Mouse (Mus musculus) forebrain, embryonic 10.5 days (tissue): ENCODE data around the gene Plekha6. TPM values are rescaled to one million over a fixed set of nuclear protein-coding genes. Genes with fewer than 3 reads are reported as not detected.
A peak's percentile ranks its signal among the peaks of the same experiment; 100 is the strongest.

Experiments used
- DNase-seq: peaks from one replicate; pipeline ENCODE4 v3.0.0-alpha.2; 2017; ENCODE audit warnings: low spot score; ENCODE audit errors: extremely low spot score
- H3K27ac ChIP-seq: fragments of 300-500 bp; sonication (generic); 2 replicates; pipeline ENCODE4 v1.5.1; 2016; ENCODE audit warnings: mild to moderate bottlenecking
- H3K27me3 ChIP-seq: fragments of 300-500 bp; sonication (generic); 2 replicates; pipeline ENCODE4 v1.6.1; 2016; ENCODE audit warnings: mild to moderate bottlenecking; ENCODE audit not compliant: poor library complexity, severe bottlenecking
- H3K36me3 ChIP-seq: fragments of 300-500 bp; sonication (generic); replicated peaks from 2 replicates; pipeline ENCODE4 v1.6.1; 2016; ENCODE audit warnings: mild to moderate bottlenecking, moderate library complexity
- H3K4me1 ChIP-seq: fragments of 300-500 bp; sonication (generic); 2 replicates; pipeline ENCODE4 v1.6.1; 2016
- H3K4me3 ChIP-seq: fragments of 300-500 bp; sonication (generic); 2 replicates; pipeline ENCODE4 v1.5.1; 2016; ENCODE audit warnings: mild to moderate bottlenecking, moderate library complexity
- H3K9me3 ChIP-seq: fragments of 300-500 bp; sonication (generic); 2 replicates; pipeline ENCODE4 v1.6.1; 2016; ENCODE audit warnings: mild to moderate bottlenecking, moderate library complexity
- WGBS: fragments of 180-500 bp; shearing (Covaris S2); methylation state at CpG from one replicate; pipeline ENCODE4 v1.1.7; 2016; 5-methylcytosine and 5-hydroxymethylcytosine counted together
- polyA plus RNA-seq: library from polyadenylated mRNA; unstranded; fragments of >200 nt; fragmentation: Nextera tagmentation; extraction: Ambion mirVana; gene quantifications from 2 replicates; pipeline ENCODE4 v1.2.1, GENCODE M21; 2016

The Plekha6 gene
- polyA plus RNA-seq, 1 experiment from 2014 or later = 9.9 TPM

DNA sequence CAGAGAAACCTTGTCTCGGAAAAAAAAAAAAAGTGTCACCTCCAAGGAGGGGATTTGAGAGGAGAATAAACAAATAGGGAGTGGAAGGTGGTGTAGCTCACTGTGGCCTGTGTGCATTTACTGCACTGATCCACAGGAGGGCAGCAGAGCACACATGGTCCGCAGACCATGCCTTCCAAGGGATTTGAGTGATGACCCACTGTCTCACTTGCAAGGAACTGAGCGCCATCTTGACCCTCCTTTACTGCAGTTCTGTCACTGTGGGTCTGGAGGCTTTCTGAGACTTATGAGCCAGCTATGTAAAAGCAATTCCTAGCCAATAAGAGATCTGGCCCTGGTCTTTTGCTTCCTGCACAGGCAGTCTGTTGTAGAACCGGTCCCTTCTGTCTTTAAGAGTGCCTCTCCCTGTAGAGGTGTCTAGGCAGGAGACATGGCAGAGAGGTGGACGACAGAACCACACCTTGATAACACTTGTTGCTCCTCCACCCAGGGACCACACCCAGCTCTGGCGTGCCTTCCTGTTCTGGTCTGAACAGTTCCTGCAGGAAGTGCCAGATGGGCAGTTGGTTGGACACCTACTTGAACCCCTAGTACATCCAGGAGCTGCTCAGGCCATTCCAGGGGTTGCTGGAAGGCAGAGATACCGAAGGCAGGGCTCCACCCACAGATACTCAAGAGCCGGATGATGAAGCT, 13.6 kb downstream of the Plekha6 start:
- 55% methylated on average over 8 of the region's 8 CpGs for WGBS
- Histone ChIP-seq H3K27ac (peak overlapping the region; percentile 67; the same call in 1 of the 2 replicates), H3K4me1 (peaks cover 34% of the 10 kb centered on the region), H3K36me3 (no peaks in the 10 kb centered on the region), H3K27me3 (peaks cover 52% of the 10 kb centered on the region), H3K9me3 (no peaks in the 10 kb centered on the region), H3K4me3 (no peak overlapping the region)
- DNase-seq = peak; percentile 72

DNA sequence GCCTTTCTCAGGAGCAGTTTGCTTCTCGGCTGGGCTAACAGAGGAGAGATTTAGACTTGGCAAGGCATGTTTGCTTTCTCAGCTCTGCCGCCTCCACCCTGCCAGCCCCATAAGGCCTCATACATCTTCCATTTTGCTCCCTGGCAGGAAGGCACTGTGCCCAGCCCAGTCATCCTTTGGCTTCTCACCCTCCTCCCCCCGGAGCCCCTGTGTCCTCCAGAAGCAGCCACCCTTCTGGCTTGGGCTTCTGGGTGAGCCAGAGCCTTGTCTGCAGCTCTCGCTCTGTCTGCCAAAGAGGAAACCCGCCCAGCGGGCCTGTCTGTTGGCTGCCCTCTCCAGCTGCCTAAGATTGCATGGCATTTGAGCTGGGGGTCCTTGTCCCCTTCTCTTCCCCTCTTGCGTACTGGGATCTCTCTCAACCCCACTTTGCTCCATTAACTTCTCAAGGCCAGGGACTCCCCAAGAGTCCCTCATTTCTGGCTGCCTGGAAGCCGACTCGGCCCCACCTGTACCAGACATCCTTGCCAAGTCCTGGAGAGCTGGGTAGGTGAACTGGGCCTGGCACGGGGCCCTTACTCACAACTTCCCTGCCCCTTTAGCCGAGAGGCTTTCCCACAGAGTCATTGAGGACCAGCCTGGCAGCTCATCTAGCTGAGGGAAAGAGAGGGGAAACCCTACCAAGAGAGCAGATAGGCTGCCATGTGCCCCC, 14.9 kb downstream of the Plekha6 start:
- no peak for DNase-seq
- peak overlapping the region; percentile 67 for H3K27ac ChIP-seq
- no peak overlapping the region for H3K4me3 ChIP-seq
- H3K4me1 ChIP-seq = peaks cover 47% of the 10 kb centered on the region
- H3K27me3 ChIP-seq = peaks cover 63% of the 10 kb centered on the region
- 85% methylated on average over 11 of the region's 11 CpGs for WGBS
- no peaks in the 10 kb centered on the region for H3K36me3 ChIP-seq
- H3K9me3 ChIP-seq = no peaks in the 10 kb centered on the region

DNA sequence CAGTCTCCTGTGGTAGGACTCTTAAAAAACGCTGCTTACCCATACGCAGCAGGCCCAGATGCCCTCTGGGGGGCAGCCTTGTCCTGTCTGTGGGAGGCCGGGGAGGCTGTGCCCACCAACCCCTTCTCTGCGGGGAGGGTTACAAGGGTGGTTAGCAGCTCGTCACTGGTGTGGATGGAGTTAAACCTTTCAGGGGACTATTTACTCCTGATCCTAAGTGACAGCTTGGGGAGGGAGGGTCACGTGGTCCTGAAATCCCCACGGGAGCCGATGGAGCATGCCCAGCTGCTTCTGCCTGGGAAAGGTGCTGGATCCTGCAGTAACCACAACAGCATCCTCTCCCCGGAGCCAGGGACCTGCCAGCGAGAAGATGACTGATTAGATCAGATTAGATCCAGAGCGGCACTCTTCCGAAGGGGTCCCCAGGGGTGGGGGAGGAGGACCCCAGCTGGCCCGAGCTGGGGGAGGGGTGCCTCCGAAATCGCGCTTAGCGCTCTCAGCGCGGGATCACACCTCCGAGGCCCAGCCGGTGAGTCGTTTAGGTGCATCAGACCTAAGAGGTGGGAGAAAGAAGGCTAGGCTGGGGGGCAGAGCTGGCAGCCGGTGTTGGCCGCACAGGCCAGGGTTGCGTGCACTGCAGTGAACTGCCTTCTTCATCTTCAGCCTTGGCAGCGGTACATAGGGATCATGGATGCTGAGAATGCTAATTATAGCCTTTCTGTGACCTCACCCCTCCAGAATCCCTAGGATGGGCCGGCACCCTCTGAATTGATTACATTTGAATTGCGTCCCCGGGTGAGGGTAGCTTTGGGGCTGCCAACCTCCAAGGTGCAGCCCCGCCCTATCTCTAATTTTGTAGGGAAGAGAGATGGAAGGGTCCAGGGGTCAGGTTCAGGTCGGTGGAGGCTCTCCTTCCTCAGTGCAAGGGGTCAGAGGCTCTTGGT, 17.3 kb downstream of the Plekha6 start:
- under 1% methylated on average over 31 of the region's 31 CpGs for WGBS
- Histone ChIP-seq H3K27me3 (peaks cover 65% of the 10 kb centered on the region), H3K4me3 (peak overlapping the region; percentile 70), H3K36me3 (peaks cover 5% of the 10 kb centered on the region; the same call in 1 of the 2 replicates), H3K27ac (peak overlapping the region; percentile 96), H3K4me1 (peaks cover 65% of the 10 kb centered on the region), H3K9me3 (no peaks in the 10 kb centered on the region)
- peak; percentile 87 for DNase-seq

DNA sequence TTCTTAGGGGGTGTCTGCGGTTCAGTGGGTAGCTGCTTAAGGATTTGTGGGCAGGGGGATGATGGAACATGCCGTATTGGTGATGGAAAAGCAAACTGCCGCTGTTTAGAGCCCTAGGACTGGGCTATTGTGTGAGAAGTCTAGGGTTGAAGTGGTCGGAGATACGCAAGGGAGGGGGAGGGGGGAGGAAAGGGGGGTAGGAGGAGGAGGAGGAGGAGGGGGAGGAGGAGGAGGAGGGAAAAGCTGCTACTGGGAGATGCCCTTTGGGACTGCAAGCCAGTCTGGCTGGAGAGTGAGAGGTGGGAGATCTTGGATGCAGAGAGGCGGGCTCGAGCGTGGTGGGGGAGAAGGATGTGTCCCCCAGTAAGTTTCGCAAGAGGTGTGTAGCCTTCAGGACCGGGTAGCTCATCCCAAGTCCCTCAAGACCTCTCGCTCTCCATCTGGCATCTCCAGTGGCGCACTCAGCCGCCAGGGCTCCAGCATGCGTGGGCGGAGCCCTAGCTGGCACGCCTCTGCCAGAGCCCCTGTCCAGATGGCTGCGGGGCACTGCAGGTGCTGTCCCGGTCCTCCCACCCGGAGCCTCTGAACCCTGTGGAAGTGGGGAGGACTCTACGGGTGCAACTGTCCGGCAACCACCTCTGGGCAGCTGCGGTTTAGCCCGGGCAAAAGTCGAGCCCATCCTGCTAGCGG, 18.2 kb downstream of the Plekha6 start:
- under 1% methylated on average over 25 of the region's 25 CpGs for WGBS
- Histone ChIP-seq H3K36me3 (peaks cover 5% of the 10 kb centered on the region; the same call in 1 of the 2 replicates), H3K4me1 (peaks cover 72% of the 10 kb centered on the region), H3K9me3 (no peaks in the 10 kb centered on the region), H3K27me3 (peaks cover 60% of the 10 kb centered on the region), H3K4me3 (peak overlapping the region; percentile 70), H3K27ac (peak overlapping the region; percentile 96)
- DNase-seq = peak; percentile 72

DNA sequence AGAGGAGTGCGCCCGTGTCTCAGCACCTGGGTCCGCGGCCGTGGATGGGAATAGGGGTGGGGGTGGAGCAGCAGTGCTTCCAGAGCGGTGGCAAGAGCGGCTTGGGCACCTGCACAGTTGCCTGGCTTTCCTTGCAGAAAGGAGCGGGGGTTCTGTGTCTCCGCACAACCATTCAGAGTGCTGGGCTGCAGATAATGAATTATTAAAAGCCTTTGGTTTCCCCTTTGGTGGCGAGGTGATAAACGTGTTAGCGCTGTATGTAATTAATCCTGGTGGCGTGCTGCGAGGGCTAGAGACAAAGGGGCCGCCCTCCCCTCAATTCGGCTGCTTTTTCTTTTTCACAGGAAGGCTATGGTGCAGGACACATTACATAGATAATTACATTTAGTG, 18.7 kb downstream of the Plekha6 start:
- peak overlapping the region; percentile 96 for H3K27ac ChIP-seq
- H3K9me3 ChIP-seq = no peaks in the 10 kb centered on the region
- peaks cover 58% of the 10 kb centered on the region for H3K27me3 ChIP-seq
- peak; percentile 75 for DNase-seq
- WGBS = under 1% methylated on average over 16 of the region's 16 CpGs
- peaks cover 75% of the 10 kb centered on the region for H3K4me1 ChIP-seq
- peaks cover 5% of the 10 kb centered on the region; the same call in 1 of the 2 replicates for H3K36me3 ChIP-seq
- H3K4me3 ChIP-seq = peak overlapping the region; percentile 70

DNA sequence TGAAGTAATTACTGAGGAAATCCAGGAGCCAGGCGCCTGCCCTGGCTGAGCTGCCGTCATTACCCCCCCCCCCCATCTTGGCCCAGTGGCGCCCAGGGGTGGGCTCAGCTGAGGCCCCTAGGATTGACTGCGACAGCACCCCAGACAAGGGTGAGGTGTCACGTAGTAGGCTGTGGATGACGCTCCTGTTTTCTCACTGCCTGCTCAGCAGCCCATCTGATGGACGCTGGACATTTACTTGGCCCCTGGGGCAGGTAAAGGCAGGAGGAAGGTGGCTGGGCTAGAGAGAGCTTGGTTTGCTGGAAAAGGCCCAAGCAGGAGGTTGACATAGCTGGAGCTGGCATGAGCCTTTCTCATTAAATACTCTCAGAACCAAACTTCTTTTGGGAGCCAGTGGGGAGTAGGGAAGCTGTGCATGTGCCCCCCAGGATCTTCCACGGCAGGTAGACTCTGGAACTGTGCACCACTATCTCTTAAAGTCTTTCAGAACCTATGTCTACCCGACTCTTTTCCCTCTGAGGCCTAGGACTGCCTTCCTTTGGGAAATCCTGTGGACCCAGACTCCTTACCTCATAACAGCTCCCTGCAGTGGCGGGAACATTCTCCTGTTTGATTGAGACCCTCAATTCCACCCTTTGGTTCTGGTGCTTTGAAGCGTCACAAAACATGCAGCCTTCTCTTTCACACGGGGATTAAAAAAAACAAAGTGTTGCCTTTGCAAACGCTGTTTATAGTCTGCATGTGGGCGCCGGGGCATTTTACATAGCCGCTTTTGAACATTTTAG, 19.3 kb downstream of the Plekha6 start:
- 7% methylated on average over 16 of the region's 16 CpGs for WGBS

DNA sequence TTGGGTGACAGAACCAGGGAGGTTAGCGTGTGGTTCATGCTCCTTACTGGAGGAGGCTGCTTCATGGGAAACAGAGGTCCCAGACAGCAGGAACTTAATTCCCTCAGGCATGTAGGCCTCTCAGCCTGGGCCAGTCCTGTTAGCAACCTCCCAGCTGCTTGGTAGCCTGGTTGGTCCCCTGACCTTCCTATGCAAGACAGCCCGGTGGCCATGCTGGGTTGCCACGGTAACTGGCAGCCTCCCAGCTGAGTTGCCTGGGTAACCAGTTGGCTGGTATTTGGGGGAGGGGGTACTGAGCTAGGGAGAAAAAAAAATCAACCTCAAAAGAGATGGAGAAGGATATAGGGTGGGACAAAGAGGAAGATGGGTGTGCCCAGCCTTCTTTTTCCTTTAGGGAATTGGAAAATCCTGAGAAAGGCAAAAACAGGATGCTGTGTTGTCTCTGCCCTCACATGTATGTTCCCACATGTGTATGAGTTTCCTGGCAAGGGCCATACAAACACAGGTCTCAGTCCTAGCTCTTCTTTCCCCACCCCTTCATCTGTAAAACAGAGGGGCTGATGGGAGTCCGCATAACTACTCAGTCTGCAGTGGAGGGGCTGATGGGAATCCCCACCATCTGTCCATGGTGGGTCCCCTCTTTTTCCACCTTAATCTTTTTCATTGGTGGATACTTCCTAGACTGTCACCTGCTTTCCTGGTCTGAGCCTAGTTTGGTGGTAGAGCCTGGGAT, 24.1 kb downstream of the Plekha6 start:
- WGBS = 9% methylated on average over 4 of the region's 4 CpGs
- Histone ChIP-seq H3K4me3 (peak overlapping the region; percentile 29), H3K4me1 (peaks cover 83% of the 10 kb centered on the region), H3K27me3 (peaks cover 23% of the 10 kb centered on the region), H3K36me3 (peaks cover 28% of the 10 kb centered on the region), H3K27ac (peak overlapping the region; percentile 88), H3K9me3 (peaks cover 8% of the 10 kb centered on the region; the same call in 1 of the 2 replicates)
- DNase-seq = peak; percentile 94

More for the DNA sequence above, 19.3 kb downstream of the Plekha6 start:
- Histone ChIP-seq H3K27ac (peak overlapping the region; percentile 96), H3K4me1 (peaks cover 78% of the 10 kb centered on the region), H3K36me3 (peaks cover 5% of the 10 kb centered on the region; the same call in 1 of the 2 replicates), H3K9me3 (no peaks in the 10 kb centered on the region), H3K27me3 (peaks cover 52% of the 10 kb centered on the region), H3K4me3 (peak overlapping the region; percentile 70)
- peak; percentile 78 for DNase-seq

DNA sequence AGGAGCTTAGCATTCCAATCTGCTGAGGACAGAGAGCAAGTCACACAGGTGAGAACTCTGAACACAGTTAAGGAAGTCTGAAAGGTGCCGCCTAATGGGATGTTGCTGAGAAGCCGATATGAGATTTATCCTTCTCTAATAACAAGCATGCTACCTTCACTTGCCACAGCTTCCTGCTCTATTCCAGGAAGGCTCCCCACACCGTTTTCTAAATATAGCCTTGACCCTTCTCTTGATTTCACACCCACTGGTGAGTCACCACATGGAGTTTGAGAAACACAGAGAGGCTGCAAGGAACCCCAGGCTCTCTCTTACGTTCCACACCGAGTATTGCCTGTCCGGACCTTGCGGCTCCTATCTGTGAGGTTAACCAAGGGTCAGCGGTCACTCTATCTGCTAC, 24.7 kb downstream of the Plekha6 start:
- H3K4me3 ChIP-seq = peak overlapping the region; percentile 29; the same call in 1 of the 2 replicates
- no peak for DNase-seq
- peak overlapping the region; percentile 88 for H3K27ac ChIP-seq
- H3K27me3 ChIP-seq = peaks cover 23% of the 10 kb centered on the region
- peaks cover 8% of the 10 kb centered on the region; the same call in 1 of the 2 replicates for H3K9me3 ChIP-seq
- WGBS = 85% methylated on average over 8 of the region's 8 CpGs
- H3K4me1 ChIP-seq = peaks cover 83% of the 10 kb centered on the region
- H3K36me3 ChIP-seq = peaks cover 31% of the 10 kb centered on the region

DNA sequence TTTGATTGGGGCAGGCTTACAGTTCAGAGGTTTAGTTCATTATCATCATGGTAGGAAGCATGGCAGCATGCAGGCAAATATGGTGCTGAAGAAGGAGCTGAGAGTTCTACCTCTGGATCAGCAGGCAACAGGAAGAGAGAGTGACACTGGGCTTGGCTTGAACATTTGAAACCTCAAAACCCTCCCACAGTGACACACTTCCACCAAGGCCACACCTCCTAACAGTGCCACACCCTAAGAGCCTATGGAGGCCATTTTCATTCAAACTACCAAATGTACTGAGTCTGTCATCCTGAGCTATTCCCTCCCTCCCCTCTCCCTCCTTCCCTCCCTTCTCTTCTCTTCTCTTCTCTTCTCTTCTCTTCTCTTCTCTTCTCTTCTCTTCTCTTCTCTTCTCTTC, 25.5 kb downstream of the Plekha6 start:
- Histone ChIP-seq H3K4me3 (no peak overlapping the region), H3K4me1 (peaks cover 83% of the 10 kb centered on the region), H3K27me3 (peaks cover 29% of the 10 kb centered on the region), H3K27ac (peak overlapping the region; percentile 88), H3K9me3 (peaks cover 8% of the 10 kb centered on the region; the same call in 1 of the 2 replicates), H3K36me3 (peaks cover 31% of the 10 kb centered on the region)
- DNase-seq = no peak

DNA sequence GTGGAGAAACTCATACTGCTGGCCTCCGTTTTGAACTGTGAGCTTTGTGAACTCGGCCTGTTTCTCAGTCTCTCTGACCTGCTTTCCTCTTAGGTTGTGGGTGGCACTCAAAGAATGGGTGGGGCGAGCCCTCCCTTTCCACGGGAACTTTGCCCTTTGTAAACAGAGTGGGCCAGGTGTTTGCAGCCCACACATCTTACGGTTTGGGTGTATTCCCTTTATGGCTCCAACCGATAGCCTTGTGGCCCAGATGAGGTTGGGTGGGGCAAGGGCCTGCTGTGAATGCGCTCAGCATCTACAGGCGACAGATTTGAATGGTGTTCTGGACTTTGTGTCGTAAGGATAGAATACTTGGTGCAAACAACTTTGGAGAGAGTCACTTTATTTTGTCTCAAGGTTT, 26.5 kb downstream of the Plekha6 start:
- Histone ChIP-seq H3K27me3 (peaks cover 40% of the 10 kb centered on the region), H3K36me3 (peaks cover 27% of the 10 kb centered on the region), H3K4me3 (no peak overlapping the region), H3K9me3 (peaks cover 8% of the 10 kb centered on the region; the same call in 1 of the 2 replicates), H3K27ac (peak overlapping the region; percentile 88), H3K4me1 (peaks cover 84% of the 10 kb centered on the region)
- whole genome bisulfite sequencing = 94% methylated on average over 9 of the region's 9 CpGs
- no peak for DNase-seq

DNA sequence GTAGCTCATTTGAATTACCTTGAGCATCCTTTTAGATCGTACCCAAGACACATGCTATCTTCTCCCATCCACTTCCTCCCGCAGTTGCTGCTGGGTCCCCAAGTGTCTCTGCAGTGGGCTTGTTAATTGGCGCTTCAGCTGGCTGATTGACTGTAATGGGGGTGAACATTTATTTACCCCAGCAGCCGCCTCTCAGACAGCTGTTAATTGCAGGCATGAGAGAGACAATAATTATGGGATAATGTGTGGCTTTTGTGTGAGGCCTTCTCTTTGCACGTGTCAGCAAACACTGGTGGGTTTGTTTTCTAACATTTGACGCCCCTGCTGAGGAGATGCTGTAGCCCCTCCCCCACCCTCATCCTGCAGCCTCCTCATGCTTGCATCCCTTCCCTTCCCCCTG, 32.2 kb downstream of the Plekha6 start:
- WGBS = 25% methylated on average over 6 of the region's 6 CpGs
- peaks cover 89% of the 10 kb centered on the region for H3K4me1 ChIP-seq
- H3K27me3 ChIP-seq = peaks cover 83% of the 10 kb centered on the region
- peaks cover 15% of the 10 kb centered on the region for H3K36me3 ChIP-seq
- peak overlapping the region; percentile 74 for H3K27ac ChIP-seq
- no peaks in the 10 kb centered on the region for H3K9me3 ChIP-seq
- no peak for DNase-seq
- H3K4me3 ChIP-seq = no peak overlapping the region
